Mouse (Mus musculus): ENCODE data around the gene Gm15130. TPM values are rescaled to one million over a fixed set of nuclear protein-coding genes. Genes with fewer than 3 reads are reported as not detected.

Gene Gm15130
- polyA plus RNA-seq (2015; fragmentation: Nextera tagmentation; extraction: Ambion mirVana): not detected in 2 replicates

DNA sequence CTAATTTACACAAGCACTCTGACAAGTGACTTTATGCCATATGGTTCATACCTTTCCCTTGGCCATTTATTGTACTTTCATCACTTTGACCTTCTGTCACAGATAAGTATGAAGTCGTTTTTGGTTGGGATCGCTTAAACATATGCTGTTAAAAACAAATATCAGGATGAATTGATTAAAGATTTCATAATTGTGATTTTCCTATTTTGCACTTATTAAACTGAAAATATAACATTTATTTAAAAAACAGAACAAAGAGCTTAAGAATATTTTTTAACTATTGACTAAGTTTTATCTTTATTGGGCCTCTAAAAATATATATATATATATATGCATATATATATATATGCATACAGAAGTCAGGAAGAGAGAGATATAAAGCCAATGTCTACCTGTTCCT, at the start of gene Gm15130:
Gene Gm15130, minus strand, starts transcription at position 101 of the 400 bp plus-strand sequence.
- Histone ChIP-seq H3K4me2 (no peak within 1 kb of the TSS), H3K27me3 (no peaks in the 10 kb centered on the region), H3K9me3 (no peaks in the 10 kb centered on the region), H3K36me3 (no peaks in the 10 kb centered on the region), H3K27ac (replicated peaks) (no peak within 1 kb of the TSS), H3K9ac (no peak within 1 kb of the TSS), H3K4me1 (replicated peaks) (no peaks in the 10 kb centered on the region), H3K4me3 (no peak within 1 kb of the TSS)
- no peak for ATAC-seq (ENCODE audit: low read depth)
- WGBS: 82% methylated on average over 2 of the region's 2 CpGs

DNA sequence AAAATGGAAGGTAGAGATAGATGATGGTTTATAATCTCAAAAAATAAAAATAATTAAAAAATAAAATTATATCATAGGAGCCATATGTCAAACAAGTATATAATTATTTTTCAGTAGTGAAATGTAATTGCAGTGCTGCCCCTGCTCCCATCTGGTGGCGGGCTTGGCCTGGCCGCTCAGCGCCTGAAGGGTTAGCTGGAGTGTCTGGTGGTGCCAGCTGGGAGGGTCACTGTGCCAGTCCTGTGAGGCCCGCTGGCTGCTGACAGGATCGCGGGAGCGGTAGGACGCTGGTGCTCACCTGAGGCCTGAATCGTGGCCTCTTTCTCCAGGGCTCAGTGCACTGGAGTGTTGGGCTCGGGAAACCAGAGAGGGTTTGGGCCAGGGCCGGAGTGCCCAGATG, 29.3 kb upstream of the Gm15130 start:
- H3K27ac ChIP-seq (replicated peaks): no peak overlapping the region
- ATAC-seq (ENCODE audit: low read depth): no peak
- no peaks in the 10 kb centered on the region for H3K4me1 ChIP-seq (replicated peaks)
- no peak overlapping the region for H3K4me2 ChIP-seq
- no peaks in the 10 kb centered on the region for H3K9me3 ChIP-seq
- H3K9ac ChIP-seq: no peak overlapping the region
- no peak overlapping the region for H3K4me3 ChIP-seq
- H3K27me3 ChIP-seq: no peaks in the 10 kb centered on the region
- H3K36me3 ChIP-seq: no peaks in the 10 kb centered on the region
- 95% methylated on average over 11 of the region's 11 CpGs for WGBS

DNA sequence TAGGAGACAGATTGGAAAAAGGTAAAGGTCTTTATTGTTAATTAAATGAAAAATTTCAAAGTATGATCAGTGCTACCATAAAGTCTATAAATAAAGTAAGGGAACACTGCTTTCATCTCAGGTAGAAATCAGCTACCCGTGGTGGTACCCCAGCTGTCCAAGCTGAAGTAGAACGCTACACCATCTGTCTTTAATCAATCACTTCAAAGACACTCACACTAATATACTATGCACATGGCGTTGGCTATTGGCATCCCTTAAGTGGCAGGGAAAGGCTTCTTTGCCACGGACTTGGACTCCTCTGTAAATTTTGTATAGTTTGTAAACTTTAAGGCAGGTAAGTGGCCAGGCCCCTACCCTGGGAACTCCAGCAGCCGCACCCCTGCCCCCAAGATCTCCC, 17.0 kb downstream of the Gm15130 start:
- H3K9ac ChIP-seq: no peak overlapping the region
- H3K27ac ChIP-seq (replicated peaks): no peak overlapping the region
- H3K27me3 ChIP-seq: no peaks in the 10 kb centered on the region
- ATAC-seq (ENCODE audit: low read depth): no peak
- no peaks in the 10 kb centered on the region for H3K4me1 ChIP-seq (replicated peaks)
- WGBS: 76% methylated on average over 5 of the region's 5 CpGs
- no peak overlapping the region for H3K4me3 ChIP-seq
- no peaks in the 10 kb centered on the region for H3K9me3 ChIP-seq
- no peaks in the 10 kb centered on the region for H3K36me3 ChIP-seq
- H3K4me2 ChIP-seq: no peak overlapping the region

DNA sequence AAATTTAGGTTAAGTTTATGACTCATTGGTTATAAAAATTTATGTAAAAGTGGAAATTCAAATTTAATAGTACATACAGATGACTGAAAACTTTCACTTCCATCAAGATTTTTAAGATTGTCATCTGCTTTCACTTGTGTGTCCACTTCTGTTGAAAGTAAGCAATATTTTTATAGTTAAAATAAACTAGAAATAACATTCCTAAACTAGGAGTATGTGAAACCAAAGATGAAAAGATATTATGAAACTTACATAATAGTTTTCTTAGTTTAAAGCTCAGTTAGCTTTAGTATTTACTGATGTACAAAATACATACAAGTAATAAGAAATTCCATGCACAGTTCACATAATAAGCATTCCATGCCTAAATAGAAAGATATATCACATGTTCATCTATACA, 46.9 kb downstream of the Gm15130 start, which contains the start of gene Gm13941:
Gene Gm13941, minus strand, starts transcription at position 101 of the 400 bp plus-strand sequence.
- Histone ChIP-seq H3K4me3 (no peak within 1 kb of the TSS), H3K27me3 (no peaks in the 10 kb centered on the region), H3K4me2 (no peak within 1 kb of the TSS), H3K9ac (no peak within 1 kb of the TSS), H3K27ac (replicated peaks) (no peak within 1 kb of the TSS), H3K4me1 (replicated peaks) (no peaks in the 10 kb centered on the region), H3K9me3 (no peaks in the 10 kb centered on the region), H3K36me3 (no peaks in the 10 kb centered on the region)
- ATAC-seq (ENCODE audit: low read depth): no peak

Other genes starting within 250 kb of the Gm15130 start
- 0.74 and 1.6 TPM in 2 replicates for gene Ano3, start 202.0 kb downstream of the Gm15130 start, polyA plus RNA-seq (2015; fragmentation: Nextera tagmentation; extraction: Ambion mirVana)
- not detected in 2 replicates for gene Gm13941, start 47.0 kb downstream of the Gm15130 start, polyA plus RNA-seq (2015; fragmentation: Nextera tagmentation; extraction: Ambion mirVana)
- not detected in 2 replicates for gene 4930430A15Rik, start 76.7 kb upstream of the Gm15130 start, polyA plus RNA-seq (2015; fragmentation: Nextera tagmentation; extraction: Ambion mirVana)
- not detected in 2 replicates for gene Olfr1275, start 82.3 kb upstream of the Gm15130 start, polyA plus RNA-seq (2015; fragmentation: Nextera tagmentation; extraction: Ambion mirVana)
- not detected in 2 replicates for gene Olfr1276, start 101.6 kb upstream of the Gm15130 start, polyA plus RNA-seq (2015; fragmentation: Nextera tagmentation; extraction: Ambion mirVana)
- gene Olfr1277, start 121.2 kb upstream of the Gm15130 start, polyA plus RNA-seq (2015; fragmentation: Nextera tagmentation; extraction: Ambion mirVana): not detected in 2 replicates
- not detected in 2 replicates for gene Olfr1278, start 137.2 kb upstream of the Gm15130 start, polyA plus RNA-seq (2015; fragmentation: Nextera tagmentation; extraction: Ambion mirVana)
- gene Olfr1279, start 147.7 kb upstream of the Gm15130 start, polyA plus RNA-seq (2015; fragmentation: Nextera tagmentation; extraction: Ambion mirVana): not detected in 2 replicates
- gene Olfr1280, start 161.1 kb upstream of the Gm15130 start, polyA plus RNA-seq (2015; fragmentation: Nextera tagmentation; extraction: Ambion mirVana): not detected in 2 replicates
- gene Olfr1281, start 173.6 kb upstream of the Gm15130 start, polyA plus RNA-seq (2015; fragmentation: Nextera tagmentation; extraction: Ambion mirVana): not detected in 2 replicates
- not detected in 2 replicates for gene Olfr1282, start 183.1 kb upstream of the Gm15130 start, polyA plus RNA-seq (2015; fragmentation: Nextera tagmentation; extraction: Ambion mirVana)
- not detected in 2 replicates for gene Olfr1283, start 213.9 kb upstream of the Gm15130 start, polyA plus RNA-seq (2015; fragmentation: Nextera tagmentation; extraction: Ambion mirVana)
- gene Olfr1284, start 222.6 kb upstream of the Gm15130 start, polyA plus RNA-seq (2015; fragmentation: Nextera tagmentation; extraction: Ambion mirVana): not detected in 2 replicates

All from neural tube, embryonic 13.5 days (tissue).